Mouse (Mus musculus): ENCODE data around the gene Gm28870. TPM values are rescaled to one million over a fixed set of nuclear protein-coding genes. Genes with fewer than 3 reads are reported as not detected.

The Gm28870 gene
- not detected in 2 replicates for polyA plus RNA-seq (2012; ENCODE audit: low replicate concordance)

GRCm38 (mm10) chrY:50096976-50097375 is at the start of gene Gm28870:
Gene Gm28870 (plus strand): TSS chrY:50097276.

Measured in leukemia stem cell, adult 10-12 weeks (primary cell).